Mouse (Mus musculus): ENCODE measurements around the gene Rsph1.

DNA sequence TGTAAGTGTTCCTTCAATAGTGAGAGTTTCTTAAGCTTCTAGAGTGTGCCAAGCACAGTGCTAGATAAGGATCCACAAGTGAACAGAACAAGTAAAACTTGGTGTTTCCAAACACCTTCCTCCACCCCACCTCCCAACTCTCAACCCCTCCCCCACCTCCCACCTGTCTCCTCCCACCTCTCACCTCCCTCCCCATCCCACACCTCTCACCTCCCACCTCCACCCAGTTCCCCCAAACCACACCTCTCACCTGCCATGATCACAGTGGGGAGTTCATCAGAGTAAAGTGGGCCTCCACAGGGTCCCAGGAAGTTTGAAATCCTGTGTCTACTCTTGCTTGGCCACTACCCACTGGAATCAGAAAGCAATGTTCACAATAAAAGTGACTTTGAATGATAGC, 13.1 kb upstream of the Rsph1 start:
- no peak for TF ChIP-seq POLR2A (IDR thresholded peaks at IDR 0.05; ENCODE audit: low read depth, low read length)
- TF ChIP-seq CTCF (IDR thresholded peaks at IDR 0.05; ENCODE audit: borderline replicate concordance, insufficient read depth, low read length) = no peak
